Mouse (Mus musculus): ENCODE measurements around the gene Card10.
A peak's percentile ranks its signal among the peaks of the same experiment; 100 is the strongest.

The Card10 gene

GRCm38 (mm10) chr15:78834233-78835005, 31.6 kb upstream of the Card10 start:
- DNase-seq (ENCODE audit: low read depth) = no peak

- DNase-seq (ENCODE audit: low read depth) = no peak
These were observed 30.7 kb upstream of the Card10 start for GRCm38 (mm10) chr15:78833582-78833981.

GRCm38 (mm10) chr15:78832701-78833123, 29.9 kb upstream of the Card10 start:
- DNase-seq (ENCODE audit: low read depth) = peak; percentile 35

- no peak for DNase-seq (ENCODE audit: low read depth)
These were observed 29.1 kb upstream of the Card10 start for GRCm38 (mm10) chr15:78831720-78832657.

- no peak for DNase-seq (ENCODE audit: low read depth)
These were observed 28.2 kb upstream of the Card10 start for GRCm38 (mm10) chr15:78830742-78831719.

- no peak for DNase-seq (ENCODE audit: low read depth)
These were observed 26.8 kb upstream of the Card10 start for GRCm38 (mm10) chr15:78829636-78830035.

- DNase-seq (ENCODE audit: low read depth) = peak; percentile 48
These were observed 25.5 kb upstream of the Card10 start for GRCm38 (mm10) chr15:78828315-78828714.

GRCm38 (mm10) chr15:78826213-78827204, 23.7 kb upstream of the Card10 start:
- DNase-seq (ENCODE audit: low read depth) = peak; percentile 76

- DNase-seq (ENCODE audit: low read depth) = no peak
These were observed 13.2 kb upstream of the Card10 start for GRCm38 (mm10) chr15:78816074-78816391.

GRCm38 (mm10) chr15:78815314-78816073, 12.7 kb upstream of the Card10 start:
- peak; percentile 21 for DNase-seq (ENCODE audit: low read depth)

- DNase-seq (ENCODE audit: low read depth) = no peak
These were observed 10.8 kb upstream of the Card10 start for GRCm38 (mm10) chr15:78813603-78814002.

GRCm38 (mm10) chr15:78810146-78810545, 7.3 kb upstream of the Card10 start:
- DNase-seq (ENCODE audit: low read depth) = no peak

- DNase-seq (ENCODE audit: low read depth) = no peak
These were observed 6.9 kb upstream of the Card10 start for GRCm38 (mm10) chr15:78809739-78810138.

GRCm38 (mm10) chr15:78808980-78809379, 6.1 kb upstream of the Card10 start:
- no peak for DNase-seq (ENCODE audit: low read depth)

GRCm38 (mm10) chr15:78807141-78807540, 4.3 kb upstream of the Card10 start:
- DNase-seq (ENCODE audit: low read depth) = no peak

GRCm38 (mm10) chr15:78806614-78807013, 3.8 kb upstream of the Card10 start:
- DNase-seq (ENCODE audit: low read depth) = peak; percentile 24

GRCm38 (mm10) chr15:78805351-78805750, 2.5 kb upstream of the Card10 start:
- DNase-seq (ENCODE audit: low read depth) = no peak

- no peak for DNase-seq (ENCODE audit: low read depth)
These were observed 1.5 kb upstream of the Card10 start for GRCm38 (mm10) chr15:78804326-78804725.

GRCm38 (mm10) chr15:78803499-78803900, 658 bp upstream of the Card10 start:
- no peak for DNase-seq (ENCODE audit: low read depth)

Measured in 416B (cell line).